Mouse (Mus musculus) frontal cortex, adult (tissue): Measurements from ENCODE around the gene Brd4.

Source experiments
- ATAC-seq: cut with Nextera tagmentation; 2 replicates; pipeline ENCODE4 v1.9.2; 2017; ENCODE audit warnings: mild to moderate bottlenecking, moderate library complexity, mixed read lengths; ENCODE audit not compliant: low TSS enrichment

Brd4 gene

DNA sequence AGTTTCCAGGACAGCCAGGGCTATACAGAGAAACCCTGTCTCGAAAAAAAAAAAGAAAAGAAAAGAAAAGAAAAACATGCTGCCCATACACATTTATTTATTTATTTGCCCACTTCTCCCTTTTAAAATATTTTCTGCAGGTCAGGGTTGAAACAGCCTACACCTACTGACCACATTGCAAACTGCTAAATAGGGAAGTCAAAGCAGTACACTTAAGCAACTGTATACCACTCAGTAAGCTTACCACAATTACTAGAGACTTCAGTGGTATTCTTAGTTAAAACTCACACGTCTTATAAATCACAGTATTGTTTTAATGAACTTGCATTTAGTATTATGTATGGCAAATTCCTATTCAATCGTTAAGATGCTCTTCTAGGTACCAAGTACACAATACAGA lies 3.9 kb downstream of the Brd4 start:
- no peak for ATAC-seq

DNA sequence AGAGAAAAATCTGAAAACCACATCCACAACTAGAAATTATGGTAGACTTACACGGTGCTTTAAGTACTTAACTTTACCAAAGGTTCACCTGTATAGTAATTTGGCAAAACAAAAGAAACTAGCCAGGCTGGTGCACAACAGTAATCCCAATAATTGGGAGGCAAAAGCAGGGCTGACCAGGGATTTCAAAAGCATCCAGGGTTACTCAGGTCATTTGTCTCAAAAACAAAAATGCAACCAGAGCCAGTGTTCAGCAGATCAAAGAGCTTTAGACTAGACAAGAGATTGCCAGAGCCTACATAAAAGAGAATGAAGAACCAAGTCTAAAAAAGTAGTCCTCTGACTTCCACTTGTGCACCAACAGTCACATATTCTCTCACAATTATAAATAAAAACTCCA lies 7.3 kb downstream of the Brd4 start:
- ATAC-seq = no peak

DNA sequence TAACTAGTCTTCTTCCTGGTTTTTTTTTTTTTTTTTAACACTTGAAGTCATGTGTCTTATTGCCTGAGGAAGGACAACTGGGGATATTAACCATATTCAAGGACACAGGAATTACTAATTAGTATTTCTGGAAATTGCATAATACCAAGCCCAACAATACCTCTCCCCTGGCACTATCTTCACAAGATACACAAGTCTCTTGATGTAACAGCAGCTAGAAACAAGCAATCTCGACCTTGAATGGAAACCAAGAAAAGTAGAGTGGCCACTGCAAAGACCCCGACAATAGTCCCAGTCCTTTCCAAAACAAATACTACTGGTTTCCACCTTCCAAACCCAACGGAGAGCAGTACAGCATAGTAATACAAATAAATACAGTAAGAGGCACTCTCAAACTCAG lies 9.0 kb downstream of the Brd4 start:
- no peak for ATAC-seq

DNA sequence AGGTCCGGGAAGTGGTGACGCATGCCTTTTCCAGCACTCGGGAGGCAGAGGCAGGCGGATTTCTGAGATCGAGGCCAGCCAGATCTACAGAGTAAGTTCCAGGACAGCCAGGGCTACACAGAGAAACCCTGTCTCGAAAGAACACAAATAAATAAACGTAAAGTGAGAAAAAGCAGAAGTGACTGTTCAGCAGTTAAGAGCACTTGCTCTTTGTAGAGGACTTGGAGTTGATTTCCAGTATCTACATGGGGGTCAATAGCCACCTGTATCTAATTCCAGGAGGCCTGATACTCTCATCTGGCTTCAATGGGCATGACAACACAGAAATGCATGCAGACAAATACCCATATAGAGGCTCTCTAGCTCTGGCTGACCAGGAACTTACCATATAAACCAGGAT lies 15.4 kb downstream of the Brd4 start:
- no peak for ATAC-seq

DNA sequence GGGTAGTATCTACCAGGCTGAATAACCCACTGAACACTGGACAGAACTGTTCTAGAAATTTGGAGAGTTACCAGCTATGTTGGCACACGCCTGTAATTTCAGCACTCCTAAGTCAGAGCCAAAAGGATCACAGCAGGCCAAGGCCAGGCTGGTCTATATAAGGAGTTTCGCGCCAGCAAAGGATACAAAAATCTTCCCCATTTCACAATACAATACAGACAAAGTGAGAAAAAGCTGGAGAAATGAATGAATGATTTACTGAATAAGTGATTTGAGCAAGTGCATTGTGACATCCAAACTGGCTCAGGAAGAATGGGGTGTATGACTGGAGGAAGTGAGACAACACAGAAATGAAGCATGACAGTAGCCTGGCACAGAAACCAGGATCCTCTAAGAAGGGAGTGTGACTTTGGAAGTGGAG lies 16.0 kb downstream of the Brd4 start:
- ATAC-seq = no peak

DNA sequence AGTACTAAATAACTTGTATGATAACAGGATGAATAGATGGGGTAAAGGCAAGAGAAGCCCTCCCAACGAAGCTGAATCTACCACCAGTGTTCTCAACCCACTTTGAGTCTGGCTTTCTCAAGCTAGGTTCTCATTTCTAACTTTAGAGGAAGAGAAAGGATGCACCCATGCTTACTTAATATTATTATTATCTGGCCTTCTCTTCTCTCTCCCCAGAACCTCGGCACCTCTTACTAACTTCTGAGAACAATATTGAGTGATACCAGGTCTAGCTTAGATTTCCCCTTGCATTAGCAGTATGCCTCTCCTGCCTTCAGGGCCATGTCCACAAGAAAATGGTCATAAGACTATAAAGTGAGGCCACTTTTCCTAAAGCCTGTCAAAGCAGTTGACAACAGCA lies 16.4 kb downstream of the Brd4 start:
- no peak for ATAC-seq

DNA sequence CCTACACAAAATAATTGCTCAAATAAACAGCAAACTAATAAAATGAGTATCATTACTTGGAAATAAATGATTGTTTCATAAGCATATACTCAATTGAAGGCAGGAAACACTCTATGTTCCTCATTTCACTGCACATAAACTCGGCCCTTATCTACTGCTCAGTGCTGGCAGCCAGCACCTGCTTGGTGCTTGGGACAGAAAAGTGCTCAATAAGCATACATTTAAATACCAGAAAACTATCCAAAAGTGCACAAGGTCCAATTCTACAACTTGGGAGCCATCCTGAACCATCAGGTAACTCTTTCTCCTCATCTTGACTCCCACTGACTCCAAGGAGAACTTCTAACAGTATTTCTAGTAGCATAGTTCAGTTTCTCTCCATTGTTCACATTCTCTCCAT lies 16.9 kb downstream of the Brd4 start:
- no peak for ATAC-seq

DNA sequence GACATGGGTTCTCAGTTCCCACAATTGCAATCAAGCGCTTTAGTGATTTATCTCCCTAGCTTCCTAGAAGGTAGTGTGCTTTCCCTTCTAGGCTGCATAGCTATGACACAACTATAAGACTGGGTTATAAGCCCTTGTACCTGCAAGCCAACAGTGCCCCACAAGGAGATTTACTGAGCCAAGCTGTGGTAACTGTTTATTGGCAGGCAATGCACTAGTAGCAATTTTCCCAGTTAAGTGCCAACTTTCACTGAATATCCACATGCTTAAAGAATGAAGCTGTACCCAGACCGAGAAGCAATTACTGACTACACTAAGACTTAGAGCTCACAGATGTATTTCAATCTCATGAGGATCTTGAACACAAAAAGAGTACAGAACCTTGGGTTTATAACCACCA lies 20.9 kb downstream of the Brd4 start:
- 0 out of 2 replicates have a peak, but pooled peaks have one; percentile 34 for ATAC-seq

DNA sequence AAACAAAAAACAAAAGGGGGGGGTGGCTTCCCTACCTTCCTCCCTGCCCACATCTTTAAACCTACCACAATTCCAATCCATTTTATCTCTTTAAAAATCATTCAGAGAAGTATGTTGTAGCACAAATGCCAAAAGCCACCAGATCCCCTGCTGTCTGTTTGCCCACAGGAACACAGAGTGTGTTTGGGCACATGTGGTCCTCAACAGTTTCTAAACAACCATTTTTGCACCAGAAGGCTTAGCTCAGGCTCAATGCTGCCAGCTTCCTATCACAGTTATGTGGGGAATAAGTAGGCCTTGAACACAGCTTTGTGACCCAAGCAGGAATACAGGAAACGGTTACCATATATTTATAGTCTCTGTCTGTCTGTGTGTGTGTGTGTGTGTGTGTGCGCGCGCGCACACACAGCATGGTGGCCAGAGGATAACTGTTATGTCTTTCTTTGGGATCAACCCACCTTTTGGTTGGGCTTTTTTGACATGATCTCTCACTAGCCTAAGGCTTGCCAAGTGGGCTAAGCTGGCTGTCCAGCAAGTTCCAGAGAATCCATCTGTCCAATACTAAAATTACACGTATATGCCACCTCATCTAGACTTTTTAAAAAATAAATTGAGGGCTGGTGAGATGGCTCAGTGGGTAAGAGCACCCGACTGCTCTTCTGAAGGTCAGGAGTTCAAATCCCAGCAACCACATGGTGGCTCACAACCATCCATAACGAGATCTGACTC lies 21.5 kb downstream of the Brd4 start:
- peak; percentile 16; the same call in 1 of the 2 replicates for ATAC-seq

DNA sequence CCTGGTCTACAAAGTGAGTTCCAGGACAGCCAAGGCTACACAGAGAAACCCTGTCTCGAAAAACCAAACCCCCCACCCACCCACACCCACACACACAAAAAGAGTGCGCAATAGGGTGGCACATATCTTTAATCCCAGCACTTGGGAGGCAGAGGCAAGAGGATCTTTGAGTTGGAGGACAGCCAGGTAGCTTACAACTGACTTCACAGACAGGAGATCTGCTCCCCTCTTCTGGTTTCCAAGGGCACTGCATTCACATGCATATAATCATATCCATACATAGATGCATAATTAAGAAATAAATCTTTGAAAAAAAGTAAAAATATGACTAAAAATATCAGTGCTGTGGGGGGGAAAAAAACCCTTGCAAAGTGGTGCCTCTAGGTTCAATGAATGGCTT lies 25.7 kb downstream of the Brd4 start:
- ATAC-seq = no peak

DNA sequence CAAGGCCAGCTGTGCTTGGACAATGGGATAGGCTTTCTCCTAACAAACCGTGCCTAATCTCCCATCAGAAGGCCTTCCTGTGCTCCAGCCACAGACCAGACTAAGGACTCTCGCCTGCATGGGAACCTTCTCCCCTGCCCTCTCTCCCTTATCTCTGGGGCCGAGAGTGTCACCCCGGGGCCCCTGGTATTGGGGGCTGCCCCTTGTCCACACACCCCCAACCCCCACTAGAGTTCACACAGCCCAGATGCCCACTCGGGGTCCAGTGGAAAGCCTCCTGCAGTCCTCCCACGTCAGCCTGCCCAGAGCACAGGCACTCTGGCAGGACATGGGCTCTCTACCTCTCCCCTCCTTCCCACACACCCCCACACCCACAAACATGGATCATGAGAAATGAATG lies 26.6 kb downstream of the Brd4 start:
- ATAC-seq = no peak

DNA sequence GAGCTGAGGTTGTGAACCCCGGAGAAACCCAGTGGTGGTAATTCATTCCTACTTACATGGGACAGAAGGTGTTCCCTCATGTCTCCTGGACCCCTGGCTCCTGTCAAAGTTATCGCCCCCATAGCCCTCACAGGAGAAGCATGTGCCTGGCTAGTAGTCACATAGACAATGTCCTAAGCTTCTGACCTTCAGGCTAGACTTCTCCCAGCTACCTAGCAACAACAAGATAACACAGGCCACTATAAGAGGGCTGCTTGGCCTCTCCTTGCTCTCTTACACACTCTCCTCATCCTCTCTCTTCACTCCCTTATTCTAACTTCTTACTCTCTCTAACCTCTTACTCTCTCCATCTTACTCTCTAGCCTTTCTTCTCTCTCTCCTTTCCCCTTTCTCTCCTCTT lies 27.1 kb downstream of the Brd4 start:
- ATAC-seq = no peak

DNA sequence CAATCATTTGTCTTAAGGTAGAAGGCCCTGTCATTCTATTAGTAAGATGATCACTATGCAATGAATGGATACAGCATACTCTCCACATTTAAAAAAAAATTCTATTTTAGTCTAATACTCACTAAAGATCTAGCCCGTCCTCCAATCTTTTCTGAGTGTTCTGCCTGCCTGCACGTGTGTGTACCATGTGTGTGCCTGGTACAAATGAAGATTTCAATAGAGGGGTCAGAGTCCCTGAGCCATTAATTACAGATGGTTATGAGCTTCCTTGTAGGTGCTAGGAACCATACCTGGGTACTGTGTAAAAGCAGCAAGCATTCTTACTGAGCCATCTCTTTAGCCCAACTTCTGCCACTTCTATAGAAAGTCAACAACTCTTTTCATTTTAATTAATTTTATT lies 27.6 kb downstream of the Brd4 start:
- no peak for ATAC-seq

DNA sequence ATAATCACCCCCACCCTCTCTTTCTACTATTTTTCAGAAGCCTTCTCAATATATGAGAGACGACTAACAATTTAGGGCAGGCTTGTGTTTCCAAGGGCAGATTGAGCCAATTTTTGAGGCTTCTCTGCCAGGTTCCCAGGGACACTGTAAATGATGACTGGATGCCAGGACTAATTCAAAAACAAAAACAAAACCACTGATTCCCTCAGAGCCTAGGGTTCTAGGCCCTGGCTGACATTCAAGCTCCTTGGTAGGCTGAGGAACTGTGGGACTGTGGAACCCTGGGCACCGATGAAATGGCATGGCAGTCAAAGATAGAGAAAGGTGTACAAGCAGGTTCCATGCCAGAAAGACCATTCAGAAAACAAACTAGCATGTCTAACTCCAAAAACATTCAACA lies 31.3 kb downstream of the Brd4 start:
- ATAC-seq = no peak

DNA sequence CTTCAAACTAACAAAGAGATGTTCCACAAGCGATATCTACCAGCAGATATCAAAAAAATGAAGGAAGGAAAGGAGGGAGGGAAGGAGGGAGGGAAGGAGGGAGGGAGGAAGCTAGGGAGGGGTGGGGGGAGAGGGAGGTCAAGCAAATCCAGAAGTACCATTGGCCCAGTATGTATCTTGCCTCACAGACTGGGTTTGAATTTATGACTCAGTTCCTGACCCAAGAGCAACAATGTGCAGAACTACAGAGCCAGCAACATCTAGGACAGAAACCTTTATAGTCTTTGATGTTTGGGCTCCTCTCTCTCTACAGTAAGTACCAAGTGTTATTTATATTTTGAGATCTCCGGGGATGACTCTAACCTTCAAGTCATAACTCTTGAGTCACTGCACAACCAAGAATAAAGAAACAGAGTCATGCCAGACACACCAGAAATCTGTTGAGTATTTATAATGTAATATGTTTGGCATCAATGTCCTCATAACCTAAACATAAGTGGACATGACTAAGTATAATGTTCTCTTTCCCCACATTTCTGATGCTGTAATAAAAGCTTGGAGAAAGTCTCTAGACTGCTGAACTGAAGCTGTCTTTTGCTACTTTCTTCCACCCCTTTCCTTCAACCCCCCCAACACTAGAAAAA lies 32.6 kb downstream of the Brd4 start:
- no peak for ATAC-seq

DNA sequence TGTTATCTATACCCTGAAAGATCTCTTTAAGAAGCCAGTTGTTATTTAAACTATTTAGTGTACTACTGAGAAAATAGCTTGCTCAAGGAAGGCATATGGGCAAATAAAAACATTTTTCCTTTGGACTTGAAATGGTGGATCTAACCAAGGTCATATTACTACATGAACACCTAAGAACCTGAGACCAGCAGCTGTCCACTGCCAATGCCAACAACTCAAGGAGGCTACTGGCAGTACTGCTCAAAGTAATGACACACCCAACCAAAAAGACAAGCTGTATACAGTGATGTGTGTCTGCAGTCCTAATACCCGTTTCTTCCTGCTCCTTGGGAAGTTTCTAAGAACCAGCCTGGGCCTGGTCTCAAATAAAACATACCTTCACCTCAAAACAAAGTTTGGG lies 34.5 kb downstream of the Brd4 start:
- ATAC-seq = no peak

DNA sequence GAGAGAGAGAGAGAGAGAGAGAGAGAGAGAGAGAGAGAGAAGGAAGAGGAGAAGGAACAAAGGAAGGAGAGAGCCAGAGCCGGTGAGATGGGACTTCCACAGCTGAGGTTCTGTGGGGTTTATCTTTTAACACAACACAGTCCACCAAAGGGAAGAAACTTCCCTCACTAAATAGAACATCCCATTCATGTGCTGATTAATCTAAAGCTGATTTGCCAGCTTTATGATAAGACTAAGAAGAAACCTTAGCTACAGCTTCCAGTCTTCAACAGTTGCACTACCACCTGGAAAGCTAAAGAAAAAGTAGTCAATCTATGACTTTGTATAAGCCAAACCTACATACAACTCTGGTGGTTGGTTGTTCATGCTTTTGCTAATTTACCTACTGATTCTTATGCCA lies 36.3 kb downstream of the Brd4 start:
- ATAC-seq = no peak

DNA sequence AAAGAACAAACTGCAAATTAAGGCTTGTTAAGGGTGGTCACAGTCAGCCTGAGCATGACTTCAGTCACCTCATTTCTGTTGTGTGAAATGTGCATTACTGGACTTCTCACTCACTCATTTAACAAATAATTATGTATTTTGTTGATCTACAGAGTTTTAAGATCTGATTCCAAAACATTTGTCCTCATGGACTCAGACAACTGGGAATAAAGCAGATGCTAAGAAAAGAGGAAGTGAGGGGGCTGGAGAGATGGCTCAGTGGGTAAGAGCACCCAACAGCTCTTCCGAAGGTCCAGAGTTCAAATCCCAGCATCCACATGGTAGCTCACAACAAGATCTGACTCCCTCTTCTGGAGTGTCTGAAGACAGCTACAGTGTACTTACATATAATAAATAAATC lies 36.9 kb downstream of the Brd4 start:
- no peak for ATAC-seq

DNA sequence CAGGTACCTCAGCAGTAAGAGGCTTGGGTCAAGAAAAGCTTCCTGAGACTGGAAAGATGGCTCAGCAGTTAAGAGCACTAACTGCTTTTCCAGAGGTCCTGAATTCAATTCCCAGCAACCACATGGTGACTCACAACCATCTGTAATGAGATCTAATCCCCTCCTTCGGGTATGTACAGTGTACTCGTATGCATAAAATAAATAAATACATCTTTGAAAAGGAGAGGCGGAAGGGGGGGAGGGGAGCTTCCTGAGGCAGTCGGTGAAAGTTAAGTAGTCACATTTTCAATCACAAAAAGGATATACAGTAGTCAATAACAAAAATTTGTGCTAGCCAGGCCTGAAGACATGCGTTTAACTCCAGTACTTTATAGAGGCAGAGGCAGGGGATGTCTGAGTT lies 38.4 kb downstream of the Brd4 start:
- ATAC-seq = no peak

DNA sequence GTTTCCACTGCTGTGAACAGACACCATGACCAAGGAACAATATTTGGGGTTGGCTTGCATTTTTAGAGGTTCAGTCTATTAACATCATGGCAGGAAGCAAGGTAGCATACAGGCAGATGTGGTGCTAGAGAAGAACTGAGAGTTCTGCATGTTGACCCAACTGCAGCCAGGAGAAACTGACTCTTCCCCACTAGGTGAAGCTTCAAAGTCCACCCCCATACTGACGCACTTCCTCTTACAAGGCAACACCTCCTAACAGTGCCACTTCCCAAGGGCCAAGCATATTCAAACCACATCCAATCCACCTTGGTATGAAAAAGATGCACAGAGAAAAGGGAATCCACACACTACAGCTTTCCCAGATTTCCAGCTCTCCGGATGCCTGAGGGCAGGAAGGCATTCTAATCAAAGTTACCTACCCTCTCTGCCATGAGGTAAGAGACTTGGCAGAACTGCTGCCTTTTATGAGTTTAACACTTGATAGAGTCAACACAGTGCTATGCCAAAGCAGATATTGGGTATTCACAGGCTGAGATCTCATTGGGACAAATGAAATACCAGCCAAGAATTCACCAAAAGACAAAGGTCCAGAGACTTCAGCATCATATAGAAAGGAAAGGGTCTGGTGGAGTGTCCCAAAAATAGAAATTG lies 43.5 kb downstream of the Brd4 start:
- no peak for ATAC-seq

DNA sequence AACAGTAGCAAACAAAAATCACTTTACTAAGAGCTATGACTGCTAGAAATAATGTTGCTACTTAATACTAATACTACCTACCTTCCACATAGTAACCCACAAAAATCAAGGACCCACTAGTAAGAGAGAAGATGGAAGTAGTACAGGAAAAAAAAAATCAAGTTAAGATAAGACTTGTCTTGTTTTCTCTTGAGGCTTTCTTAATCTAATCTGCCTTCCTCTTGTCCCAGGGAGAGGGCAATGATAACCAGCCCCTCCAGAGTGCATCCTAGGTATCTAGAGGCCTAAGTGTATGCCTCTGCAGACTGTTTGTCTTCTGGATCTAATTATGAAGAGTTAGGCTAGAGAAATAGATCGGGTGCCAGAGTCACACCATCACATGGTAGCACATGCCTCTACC lies 45.9 kb downstream of the Brd4 start:
- ATAC-seq = no peak

DNA sequence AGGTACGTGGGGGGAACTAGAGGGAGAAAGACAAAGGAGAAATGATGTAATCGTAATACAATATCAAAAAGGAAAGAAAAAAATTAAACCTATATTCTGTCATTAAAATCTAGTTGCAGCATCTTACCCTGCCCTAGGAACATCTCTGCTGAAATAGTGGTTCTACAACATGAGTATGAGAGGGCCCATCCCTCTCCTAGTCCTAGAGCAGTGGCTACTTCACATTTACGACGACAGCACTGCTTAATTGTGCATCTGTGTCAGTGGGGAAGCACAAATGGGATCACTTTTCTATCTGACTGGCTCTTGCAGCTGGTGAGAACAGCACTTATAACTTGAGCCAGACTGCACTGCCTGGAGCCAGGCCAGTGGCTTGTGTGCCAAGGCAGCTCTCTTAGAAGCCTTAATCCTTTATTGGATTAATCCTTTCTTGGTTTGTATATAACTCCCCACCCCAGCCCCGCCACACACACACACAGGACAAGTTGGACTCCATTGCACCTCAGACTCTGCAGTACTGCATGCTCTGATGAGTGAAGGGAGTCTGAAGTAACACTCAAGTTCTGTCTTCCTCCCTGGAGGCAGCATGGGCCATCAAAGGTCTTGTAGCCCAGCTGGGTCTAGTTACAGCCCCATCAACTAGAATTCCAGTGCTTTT lies 48.9 kb downstream of the Brd4 start:
- peak; percentile 74 for ATAC-seq

DNA sequence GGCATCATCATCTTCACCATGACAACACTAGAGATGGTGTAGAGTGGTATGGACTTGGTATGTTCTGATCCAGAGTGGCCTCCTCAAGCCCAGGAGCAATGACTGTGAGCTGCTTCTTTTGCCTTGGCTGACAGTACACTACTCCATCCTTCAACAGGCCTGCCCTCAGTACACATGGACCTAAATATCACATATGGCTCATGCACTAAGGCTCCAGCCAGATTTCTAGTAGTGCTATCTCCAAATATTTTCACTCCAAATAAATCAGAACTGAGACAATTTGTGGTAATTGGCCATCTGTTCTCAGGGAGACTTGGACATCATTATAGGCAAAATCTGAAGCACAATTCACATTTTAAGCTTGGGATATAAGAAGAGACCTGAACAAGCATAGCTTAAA lies 51.3 kb downstream of the Brd4 start:
- ATAC-seq = no peak
